Mouse (Mus musculus): Measurements from ENCODE around the gene Cdk5r1. TPM values are rescaled to one million over a fixed set of nuclear protein-coding genes. Genes with fewer than 3 reads are reported as not detected.

Gene Cdk5r1
- polyA plus RNA-seq, 1 experiment from 2014 or later, result 0.39 TPM

DNA sequence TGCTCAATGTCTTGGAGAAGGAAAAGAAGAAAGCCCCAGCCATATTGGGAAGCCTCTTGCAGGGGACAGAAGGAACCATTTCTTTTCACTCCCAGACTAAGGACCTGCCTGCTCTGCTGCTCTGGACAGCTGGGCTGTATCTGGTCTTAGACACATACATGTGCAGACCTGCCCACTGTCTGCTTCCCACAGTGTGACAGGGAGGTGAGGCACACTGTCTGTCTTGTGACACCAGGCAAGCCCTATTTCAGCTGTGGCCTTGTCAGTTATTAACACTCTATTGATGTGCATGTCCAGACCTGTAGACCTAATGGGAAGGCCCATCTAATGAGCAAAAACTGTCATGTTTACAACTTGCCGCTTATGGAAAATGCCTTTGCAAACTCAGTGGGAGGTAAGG, 38.5 kb downstream of the Cdk5r1 start:
- Histone ChIP-seq H3K27ac (ENCODE audit: low read length) (no peak overlapping the region), H3K27me3 (replicated peaks; ENCODE audit: insufficient read depth, low read length) (no peaks in the 10 kb centered on the region), H3K9ac (replicated peaks; ENCODE audit: low read depth) (no peak overlapping the region), H3K9me3 (ENCODE audit: low read length) (no peaks in the 10 kb centered on the region), H3K4me1 (ENCODE audit: insufficient read depth, low read depth, low read length) (no peaks in the 10 kb centered on the region), H3K36me3 (ENCODE audit: insufficient read depth, low read length) (no peaks in the 10 kb centered on the region), H3K4me2 (replicated peaks; ENCODE audit: low read depth, low read length) (no peak overlapping the region), H3K4me3 (ENCODE audit: low read depth, low read length) (no peak overlapping the region)
- no peak for DNase-seq (ENCODE audit: low spot score)
- no peak for ATAC-seq
- no peak for TF ChIP-seq CTCF (IDR thresholded peaks at IDR 0.05)
- no peak for TF ChIP-seq EP300 (IDR thresholded peaks at IDR 0.05)
- 59% methylated on average over 1 of the region's 1 CpGs for WGBS

- no peak overlapping the region for H3K9ac ChIP-seq (replicated peaks; ENCODE audit: low read depth)
- no peaks in the 10 kb centered on the region for H3K9me3 ChIP-seq (ENCODE audit: low read length)
- H3K27me3 ChIP-seq (replicated peaks; ENCODE audit: insufficient read depth, low read length), result no peaks in the 10 kb centered on the region
- no peaks in the 10 kb centered on the region for H3K36me3 ChIP-seq (ENCODE audit: insufficient read depth, low read length)
- WGBS, result 78% methylated on average over 8 of the region's 8 CpGs
- H3K4me3 ChIP-seq (ENCODE audit: low read depth, low read length), result no peak overlapping the region
- H3K4me1 ChIP-seq (ENCODE audit: insufficient read depth, low read depth, low read length), result no peaks in the 10 kb centered on the region
- TF ChIP-seq EP300 (IDR thresholded peaks at IDR 0.05), result no peak
- TF ChIP-seq CTCF (IDR thresholded peaks at IDR 0.05), result no peak
- no peak for ATAC-seq
- H3K27ac ChIP-seq (ENCODE audit: low read length), result no peak overlapping the region
- DNase-seq (ENCODE audit: low spot score), result no peak
- H3K4me2 ChIP-seq (replicated peaks; ENCODE audit: low read depth, low read length), result no peak overlapping the region
Measured at GRCm38 (mm10) chr11:80515895-80516294, 39.1 kb downstream of the Cdk5r1 start.

- DNase-seq (ENCODE audit: low spot score) (no peak), ATAC-seq (no peak)
- TF ChIP-seq EP300 (IDR thresholded peaks at IDR 0.05) (no peak), CTCF (IDR thresholded peaks at IDR 0.05) (no peak)
- H3K27me3 ChIP-seq (replicated peaks; ENCODE audit: insufficient read depth, low read length), result no peaks in the 10 kb centered on the region
- H3K9me3 ChIP-seq (ENCODE audit: low read length), result no peaks in the 10 kb centered on the region
- no peak overlapping the region for H3K9ac ChIP-seq (replicated peaks; ENCODE audit: low read depth)
- no peaks in the 10 kb centered on the region for H3K36me3 ChIP-seq (ENCODE audit: insufficient read depth, low read length)
- no peak overlapping the region for H3K4me3 ChIP-seq (ENCODE audit: low read depth, low read length)
- 0 out of 2 replicates have a peak, but pooled peaks cover 3% of the 10 kb centered on the region for H3K4me1 ChIP-seq (ENCODE audit: insufficient read depth, low read depth, low read length)
- H3K27ac ChIP-seq (ENCODE audit: low read length), result no peak overlapping the region
- 57% methylated on average over 8 of the region's 9 CpGs for WGBS
- H3K4me2 ChIP-seq (replicated peaks; ENCODE audit: low read depth, low read length), result no peak overlapping the region
Measured at GRCm38 (mm10) chr11:80518421-80519367, 41.9 kb downstream of the Cdk5r1 start.

- Histone ChIP-seq H3K9me3 (ENCODE audit: low read length) (no peaks in the 10 kb centered on the region), H3K27ac (ENCODE audit: low read length) (no peak overlapping the region), H3K4me1 (ENCODE audit: insufficient read depth, low read depth, low read length) (0 out of 2 replicates have a peak, but pooled peaks cover 3% of the 10 kb centered on the region), H3K9ac (replicated peaks; ENCODE audit: low read depth) (no peak overlapping the region), H3K27me3 (replicated peaks; ENCODE audit: insufficient read depth, low read length) (no peaks in the 10 kb centered on the region), H3K4me3 (ENCODE audit: low read depth, low read length) (no peak overlapping the region), H3K4me2 (replicated peaks; ENCODE audit: low read depth, low read length) (no peak overlapping the region), H3K36me3 (ENCODE audit: insufficient read depth, low read length) (no peaks in the 10 kb centered on the region)
- ATAC-seq (no peak), DNase-seq (ENCODE audit: low spot score) (no peak)
- TF ChIP-seq CTCF (IDR thresholded peaks at IDR 0.05) (no peak), EP300 (IDR thresholded peaks at IDR 0.05) (no peak)
- 55% methylated on average over 2 of the region's 2 CpGs for WGBS
Measured at GRCm38 (mm10) chr11:80521148-80521547, 44.3 kb downstream of the Cdk5r1 start.

GRCm38 (mm10) chr11:80522852-80523251, 46.0 kb downstream of the Cdk5r1 start:
- Histone ChIP-seq H3K27me3 (replicated peaks; ENCODE audit: insufficient read depth, low read length) (no peaks in the 10 kb centered on the region), H3K4me3 (ENCODE audit: low read depth, low read length) (no peak overlapping the region), H3K9ac (replicated peaks; ENCODE audit: low read depth) (no peak overlapping the region), H3K4me1 (ENCODE audit: insufficient read depth, low read depth, low read length) (0 out of 2 replicates have a peak, but pooled peaks cover 3% of the 10 kb centered on the region), H3K27ac (ENCODE audit: low read length) (peak overlapping the region; percentile 51; the same call in 1 of the 2 replicates), H3K9me3 (ENCODE audit: low read length) (no peaks in the 10 kb centered on the region), H3K4me2 (replicated peaks; ENCODE audit: low read depth, low read length) (no peak overlapping the region), H3K36me3 (ENCODE audit: insufficient read depth, low read length) (no peaks in the 10 kb centered on the region)
- no peak for TF ChIP-seq CTCF (IDR thresholded peaks at IDR 0.05)
- TF ChIP-seq EP300 (IDR thresholded peaks at IDR 0.05), result peak; percentile 26; the same call in 1 of the 2 replicates
- 33% methylated on average over 2 of the region's 2 CpGs for WGBS
- ATAC-seq, result peak; percentile 49
- peak; percentile 55 for DNase-seq (ENCODE audit: low spot score)

DNA sequence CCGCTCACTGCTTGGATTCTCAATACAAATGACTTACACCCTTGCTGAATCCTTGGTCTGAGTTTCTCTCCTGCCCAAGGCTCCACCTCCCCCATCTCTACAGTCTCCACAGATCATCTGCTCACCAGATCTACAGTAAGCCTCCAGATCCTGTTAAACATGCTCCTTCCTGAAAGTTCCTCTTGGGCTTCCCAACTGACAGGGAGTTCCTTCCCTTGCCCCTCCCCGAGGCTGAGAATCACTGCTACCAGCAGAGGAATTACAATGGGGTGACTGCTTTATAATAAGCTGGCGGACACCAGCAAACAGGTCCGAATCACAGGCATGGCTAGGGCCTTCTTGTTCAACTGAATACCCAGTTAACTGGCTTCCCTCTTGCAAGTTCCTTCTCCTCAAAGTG, 46.6 kb downstream of the Cdk5r1 start:
- Histone ChIP-seq H3K27me3 (replicated peaks; ENCODE audit: insufficient read depth, low read length) (no peaks in the 10 kb centered on the region), H3K9ac (replicated peaks; ENCODE audit: low read depth) (no peak overlapping the region), H3K9me3 (ENCODE audit: low read length) (no peaks in the 10 kb centered on the region), H3K4me1 (ENCODE audit: insufficient read depth, low read depth, low read length) (0 out of 2 replicates have a peak, but pooled peaks cover 3% of the 10 kb centered on the region), H3K27ac (ENCODE audit: low read length) (0 out of 2 replicates have a peak overlapping the region, but pooled peaks have one; percentile 51), H3K4me3 (ENCODE audit: low read depth, low read length) (no peak overlapping the region), H3K36me3 (ENCODE audit: insufficient read depth, low read length) (no peaks in the 10 kb centered on the region), H3K4me2 (replicated peaks; ENCODE audit: low read depth, low read length) (no peak overlapping the region)
- TF ChIP-seq CTCF (IDR thresholded peaks at IDR 0.05) (no peak), EP300 (IDR thresholded peaks at IDR 0.05) (no peak)
- 61% methylated on average over 4 of the region's 4 CpGs for WGBS
- 0 out of 2 replicates have a peak, but pooled peaks have one; percentile 35 for ATAC-seq
- peak; percentile 11 for DNase-seq (ENCODE audit: low spot score)
